Mouse (Mus musculus) lung, embryonic 14.5 days (tissue): ENCODE measurements at regions not wholly inside any gene's neighbourhood (a gene's known extent, or its start where the extent isn't known, plus 50 kb on each side); places are given as distances from the start of the nearest gene placed in this dataset.

Experiments used
- ATAC-seq: fragments of 200-750 bp; cut with Nextera tagmentation; 2 replicates; pipeline ENCODE4 v1.8.0; 2017; ENCODE audit warnings: mild to moderate bottlenecking, moderate TSS enrichment, moderate library complexity; ENCODE audit not compliant: insufficient read depth
- DNase-seq: peaks from one replicate; pipeline ENCODE4 v3.0.0-alpha.2; 2015
- H3K27ac ChIP-seq: fragments of 300-500 bp; sonication (generic); 2 replicates; pipeline ENCODE4 v1.5.1; 2014; ENCODE audit warnings: low read depth, mild to moderate bottlenecking, moderate library complexity
- H3K27me3 ChIP-seq: fragments of 300-500 bp; sonication (generic); 2 replicates; pipeline ENCODE4 v1.6.1; 2014; ENCODE audit warnings: low read length, control low read depth; ENCODE audit not compliant: insufficient read depth
- H3K36me3 ChIP-seq: fragments of 300-500 bp; sonication (generic); 2 replicates; pipeline ENCODE4 v1.6.1; 2014; ENCODE audit warnings: control low read depth; ENCODE audit not compliant: insufficient read depth
- H3K4me1 ChIP-seq: fragments of 300-500 bp; sonication (generic); 2 replicates; pipeline ENCODE4 v1.6.1; 2014; ENCODE audit warnings: antibody characterized with exemption, control low read depth; ENCODE audit not compliant: insufficient read depth
- H3K4me2 ChIP-seq: fragments of 300-500 bp; sonication (generic); 2 replicates; pipeline ENCODE4 v1.6.1; 2014; ENCODE audit warnings: mild to moderate bottlenecking
- H3K4me3 ChIP-seq: fragments of 300-500 bp; sonication (generic); 2 replicates; pipeline ENCODE4 v1.5.1; 2014; ENCODE audit warnings: low read depth, low read length
- H3K9ac ChIP-seq: fragments of 300-500 bp; sonication (generic); 2 replicates; pipeline ENCODE4 v1.6.1; 2014
- H3K9me3 ChIP-seq: fragments of 300-500 bp; sonication (generic); 2 replicates; pipeline ENCODE4 v1.6.1; 2016; ENCODE audit warnings: low read depth, low read length, control low read depth
- CTCF ChIP-seq: IDR thresholded peaks from 2 replicates; pipeline ENCODE4 v1.5.1; 2016; ENCODE audit warnings: antibody characterized with exemption, low read depth
- WGBS: fragments of 180-500 bp; shearing (Covaris S2); extraction: QIAGEN DNeasy Blood & Tissue Kit; methylation state at CpG from one replicate; pipeline ENCODE4 v1.1.7; 2014; 5-methylcytosine and 5-hydroxymethylcytosine counted together

- Histone ChIP-seq H3K27me3 (no peaks in the 10 kb centered on the region), H3K4me3 (no peak overlapping the region), H3K36me3 (no peaks in the 10 kb centered on the region), H3K9ac (no peak overlapping the region), H3K4me1 (no peaks in the 10 kb centered on the region), H3K4me2 (no peak overlapping the region), H3K9me3 (no peaks in the 10 kb centered on the region; the same call in 1 of the 2 replicates), H3K27ac (no peak overlapping the region)
- no peak for TF ChIP-seq CTCF
- 68% methylated on average over 2 of the region's 2 CpGs for WGBS
- no peak for DNase-seq
- ATAC-seq = no peak
Observed at GRCm38 (mm10) chr14:76356161-76356560, 58.6 kb upstream of the Tsc22d1 start.

- Histone ChIP-seq H3K27ac (no peak overlapping the region), H3K4me1 (no peaks in the 10 kb centered on the region), H3K4me2 (no peak overlapping the region), H3K4me3 (no peak overlapping the region), H3K36me3 (no peaks in the 10 kb centered on the region), H3K27me3 (no peaks in the 10 kb centered on the region), H3K9ac (no peak overlapping the region), H3K9me3 (no peaks in the 10 kb centered on the region; the same call in 1 of the 2 replicates)
- TF ChIP-seq CTCF = no peak
- ATAC-seq (0 out of 2 replicates have a peak, but pooled peaks have one; percentile 35), DNase-seq (peak; percentile 32)
- WGBS = 46% methylated on average over 11 of the region's 11 CpGs
Observed at GRCm38 (mm10) chr14:76359837-76360410, 54.8 kb upstream of the Tsc22d1 start.

GRCm38 (mm10) chr14:76364034-76364433 is 50.7 kb upstream of the Tsc22d1 start:
- H3K4me2 ChIP-seq = no peak overlapping the region
- no peaks in the 10 kb centered on the region; the same call in 1 of the 2 replicates for H3K9me3 ChIP-seq
- no peak overlapping the region for H3K4me3 ChIP-seq
- no peaks in the 10 kb centered on the region for H3K27me3 ChIP-seq
- no peak overlapping the region for H3K9ac ChIP-seq
- no peak overlapping the region for H3K27ac ChIP-seq
- DNase-seq = no peak
- H3K4me1 ChIP-seq = no peaks in the 10 kb centered on the region
- no peaks in the 10 kb centered on the region for H3K36me3 ChIP-seq
- ATAC-seq = no peak
- no peak for TF ChIP-seq CTCF
- WGBS = 88% methylated on average over 4 of the region's 4 CpGs
